Mouse (Mus musculus): ENCODE measurements around the gene Atraid. TPM values are rescaled to one million over a fixed set of nuclear protein-coding genes. Genes with fewer than 3 reads are reported as not detected.
"Not testable (repeated sequence)": the region's sequence is repeated elsewhere in the genome, so short reads cannot be mapped to it uniquely, and the experiment has no call there.

The Atraid gene
- total RNA-seq, 2 experiments from 2014 or later, result 72.4 to 77.2 TPM

DNA sequence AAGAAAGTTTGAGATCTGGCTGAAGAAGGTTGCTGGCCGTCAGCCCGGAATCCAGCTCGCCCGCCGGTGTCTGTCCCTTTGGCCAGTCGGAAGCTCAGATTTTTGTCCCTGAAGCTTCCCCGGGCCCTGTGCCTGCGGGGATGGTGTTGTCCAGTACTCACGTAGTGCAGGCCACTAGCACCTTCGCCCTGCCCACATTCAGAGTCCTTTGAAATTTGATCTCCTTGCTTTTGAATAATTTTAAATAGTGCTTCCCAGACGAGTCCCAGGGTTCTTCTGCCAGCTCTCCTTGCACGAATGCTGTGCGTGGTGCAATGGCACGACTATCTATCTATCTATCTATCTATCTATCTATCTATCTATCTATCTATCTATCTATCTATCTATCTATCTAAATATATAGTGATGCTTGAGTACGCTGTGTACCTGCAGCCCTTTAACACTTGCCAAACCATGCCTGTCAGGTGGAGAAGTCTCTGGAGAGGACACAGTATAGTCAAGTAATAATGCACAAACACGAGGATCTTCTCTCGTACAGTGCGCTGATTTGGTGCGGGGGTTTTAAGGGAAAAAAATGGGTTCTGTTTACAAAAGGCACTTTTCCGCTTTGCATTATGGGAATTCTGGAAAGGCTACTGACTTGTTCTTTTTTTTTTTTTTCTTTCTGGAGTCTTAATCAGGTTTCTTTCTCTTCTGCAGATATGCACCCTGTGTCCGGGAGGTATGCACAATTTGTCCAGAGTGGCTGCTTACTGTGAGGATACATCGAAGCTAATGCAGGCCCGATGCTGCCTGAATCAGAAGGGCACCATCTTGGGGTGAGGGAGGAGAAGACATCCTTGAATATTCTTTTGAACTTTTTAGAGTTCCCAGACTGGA lies 890 bp downstream of the Atraid start, which contains the start of gene Slc5a6:
Gene Slc5a6 (minus strand): TSS at position 162 of the 879 bp plus-strand sequence.
- intact Hi-C loops (cut with DNase I), result no loop called here
- peak; percentile 49 to 51 for DNase-seq (ENCODE audit: extremely low spot score in 1 of 2, low spot score in 2 of 2)

- intact Hi-C loops (cut with DNase I), result loop anchor here (5.0 kb wide), 1 partner anchor 103 kb away; the partner anchor contains the start of gene Cgref1
- DNase-seq (ENCODE audit: extremely low spot score in 1 of 2, low spot score in 2 of 2), result no peak
Observed at GRCm38 (mm10) chr5:31050427-31050826, 2.3 kb downstream of the Atraid start.

DNA sequence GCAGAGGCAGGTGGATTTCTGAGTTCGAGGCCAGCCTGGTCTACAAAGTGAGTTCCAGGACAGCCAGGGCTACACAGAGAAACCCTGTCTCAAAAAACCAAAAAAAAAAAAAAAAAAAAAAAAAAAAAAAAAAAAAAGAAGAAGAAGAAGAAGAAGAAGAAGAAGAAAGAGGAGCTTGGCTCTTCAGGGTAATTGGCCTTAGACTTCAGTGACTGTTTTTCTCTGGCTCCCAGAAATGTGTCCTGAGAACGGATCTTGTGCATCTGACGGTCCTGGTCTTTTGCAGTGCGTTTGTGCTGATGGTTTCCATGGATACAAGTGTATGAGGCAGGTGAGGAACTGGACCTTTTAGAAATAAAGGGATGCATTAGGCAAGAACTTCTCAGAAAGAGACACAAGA lies 5.6 kb downstream of the Atraid start:
- not testable (repeated sequence) for DNase-seq (ENCODE audit: extremely low spot score in 1 of 2, low spot score in 2 of 2)
- intact Hi-C loops (cut with DNase I), result loop anchor here (5.0 kb wide), 1 partner anchor 106 kb away; the partner anchor contains the start of gene Cgref1

DNA sequence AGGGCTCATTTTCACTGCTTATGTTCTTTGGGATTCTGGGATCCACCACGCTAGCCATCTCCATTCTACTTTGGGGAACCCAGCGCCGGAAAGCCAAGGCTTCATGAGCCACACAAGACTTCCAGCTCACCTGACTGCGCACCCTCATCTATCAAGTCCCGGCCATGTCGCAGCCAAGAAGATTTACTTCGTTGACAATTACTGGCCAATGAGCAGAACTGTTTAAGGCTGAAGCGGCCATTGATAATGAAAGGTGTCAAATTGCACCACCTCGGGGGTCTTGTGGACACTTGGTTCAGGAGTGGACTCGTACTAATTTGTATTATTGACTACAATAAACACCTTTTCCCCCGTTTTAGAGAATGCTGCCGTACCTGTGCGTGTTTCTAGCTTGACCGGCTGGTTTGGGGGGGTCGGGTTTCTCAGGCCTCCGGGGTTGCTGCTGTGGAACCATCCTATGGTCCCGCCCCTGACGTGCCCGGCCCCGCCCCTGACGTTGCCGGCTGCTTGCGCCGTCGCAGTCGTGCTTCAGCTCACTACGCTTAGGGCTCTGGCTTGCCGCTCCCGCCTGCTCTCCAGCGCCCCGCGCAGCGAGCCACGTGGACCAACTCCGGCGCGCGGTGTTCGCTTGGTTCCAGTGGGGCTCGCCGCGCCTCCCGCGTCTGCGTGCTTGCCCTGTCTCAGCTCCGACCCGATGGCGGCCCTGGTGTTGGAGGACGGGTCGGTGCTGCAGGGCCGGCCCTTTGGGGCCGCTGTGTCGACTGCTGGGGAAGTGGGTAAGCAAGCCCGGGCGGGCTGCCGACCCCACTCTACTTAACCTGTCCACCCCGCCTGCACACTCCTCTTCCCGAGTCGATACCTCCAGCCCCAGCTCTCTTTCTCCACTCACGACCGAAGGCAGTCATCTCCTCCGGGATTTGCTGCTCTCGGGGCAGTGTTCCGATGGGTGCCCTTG lies 6.4 kb downstream of the Atraid start, which contains the start of gene Cad:
Gene Cad (plus strand): TSS at position 520 of the 955 bp plus-strand sequence.
- peak; percentile 89 to 97 for DNase-seq (ENCODE audit: extremely low spot score in 1 of 2, low spot score in 2 of 2)
- intact Hi-C loops (cut with DNase I), result loop anchor here (5.0 kb wide), 1 partner anchor 107 kb away; the partner anchor contains the start of gene Cgref1

- no peak for DNase-seq (ENCODE audit: extremely low spot score in 1 of 2, low spot score in 2 of 2)
- intact Hi-C loops (cut with DNase I), result no loop called here
Observed at GRCm38 (mm10) chr5:31055216-31056140, 7.4 kb downstream of the Atraid start.

- no peak for DNase-seq (ENCODE audit: extremely low spot score in 1 of 2, low spot score in 2 of 2)
- intact Hi-C loops (cut with DNase I), result no loop called here
Observed at GRCm38 (mm10) chr5:31069810-31070209, 21.7 kb downstream of the Atraid start.

DNA sequence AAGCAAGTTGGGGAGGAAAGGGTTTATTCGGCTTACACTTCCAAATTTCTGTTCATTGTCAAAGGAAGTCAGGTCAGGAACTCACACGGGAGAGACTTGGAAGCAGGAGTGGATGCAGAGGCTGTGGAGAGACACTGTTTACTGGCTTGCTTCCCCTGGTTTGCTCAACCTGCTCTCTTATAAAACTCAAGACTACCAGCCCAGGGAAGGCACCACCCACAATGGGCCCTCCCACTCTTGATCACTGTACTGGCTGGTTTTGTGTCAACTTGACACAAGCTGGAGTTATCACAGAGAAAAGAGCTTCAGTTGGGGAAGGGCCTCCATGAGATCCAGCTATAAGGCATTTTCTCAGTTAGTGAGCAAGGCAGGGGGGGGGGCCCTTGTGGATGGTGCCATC lies 22.9 kb downstream of the Atraid start:
- no peak for DNase-seq (ENCODE audit: extremely low spot score in 1 of 2, low spot score in 2 of 2)

DNA sequence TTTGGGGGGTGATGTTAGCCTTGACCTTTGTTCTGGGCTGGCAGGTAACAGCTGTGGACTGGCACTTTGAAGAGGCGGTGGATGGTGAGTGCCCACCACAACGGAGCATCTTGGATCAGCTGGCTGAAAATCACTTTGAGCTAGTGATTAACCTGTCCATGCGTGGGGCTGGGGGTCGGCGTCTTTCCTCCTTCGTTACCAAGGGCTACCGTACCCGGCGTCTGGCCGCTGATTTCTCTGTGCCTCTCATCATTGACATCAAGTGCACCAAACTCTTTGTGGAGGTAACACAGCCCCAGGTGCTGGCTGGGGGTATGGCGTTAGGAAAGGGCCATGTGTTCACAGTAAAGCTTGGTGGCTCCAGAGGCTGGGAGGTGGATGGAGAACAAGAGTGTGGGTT lies 23.7 kb downstream of the Atraid start:
- no peak for DNase-seq (ENCODE audit: extremely low spot score in 1 of 2, low spot score in 2 of 2)
- intact Hi-C loops (cut with DNase I), result no loop called here

More for the DNA sequence above, 22.9 kb downstream of the Atraid start:
- intact Hi-C loops (cut with DNase I), result no loop called here

DNA sequence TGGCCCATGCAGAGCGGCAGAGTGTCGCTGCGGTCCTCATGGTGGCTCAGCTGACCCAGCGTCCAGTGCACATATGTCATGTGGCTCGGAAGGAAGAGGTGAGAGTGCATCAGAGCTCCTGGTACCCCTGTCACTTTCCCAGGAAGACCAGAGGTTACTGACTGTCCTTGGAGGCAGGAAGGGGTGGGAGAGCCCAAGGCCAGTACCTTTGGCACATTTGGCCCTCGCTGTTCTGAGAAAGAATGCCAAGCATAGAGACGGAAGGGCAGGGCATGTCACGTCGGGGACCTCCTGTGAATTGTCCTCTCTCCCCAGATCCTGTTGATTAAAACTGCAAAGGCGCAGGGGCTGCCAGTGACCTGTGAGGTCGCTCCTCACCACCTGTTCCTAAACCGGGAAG lies 25.1 kb downstream of the Atraid start:
- intact Hi-C loops (cut with DNase I), result no loop called here
- no peak for DNase-seq (ENCODE audit: extremely low spot score in 1 of 2, low spot score in 2 of 2)

DNA sequence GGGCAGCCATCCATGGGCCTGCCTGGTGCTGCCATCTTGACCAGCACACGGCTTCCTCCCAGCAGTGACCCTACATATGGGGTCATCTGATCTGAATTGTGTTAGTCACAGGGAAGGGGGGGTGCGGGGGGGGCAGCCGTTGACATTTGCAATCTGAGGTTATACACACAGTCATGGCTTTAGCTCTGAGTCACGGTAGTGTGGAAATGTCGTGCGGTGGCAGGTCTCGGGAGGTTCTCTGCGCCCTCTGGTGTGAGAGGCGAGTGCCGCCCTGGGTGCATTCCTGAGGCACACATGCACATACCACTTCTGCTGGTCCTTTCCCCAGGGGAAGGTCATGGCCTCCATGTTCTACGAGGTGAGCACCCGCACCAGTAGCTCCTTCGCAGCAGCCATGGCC lies 28.2 kb downstream of the Atraid start:
- DNase-seq (ENCODE audit: extremely low spot score in 1 of 2, low spot score in 2 of 2), result no peak
- intact Hi-C loops (cut with DNase I), result no loop called here

GRCm38 (mm10) chr5:31080059-31080794 lies 32.1 kb downstream of the Atraid start:
- intact Hi-C loops (cut with DNase I), result no loop called here
- peak; percentile 60 to 65 for DNase-seq (ENCODE audit: extremely low spot score in 1 of 2, low spot score in 2 of 2)

GRCm38 (mm10) chr5:31080795-31081164 lies 32.7 kb downstream of the Atraid start:
- intact Hi-C loops (cut with DNase I), result no loop called here
- DNase-seq (ENCODE audit: extremely low spot score in 1 of 2, low spot score in 2 of 2), result no peak

GRCm38 (mm10) chr5:31081386-31081785 lies 33.3 kb downstream of the Atraid start:
- peak; percentile 29 to 59 for DNase-seq (ENCODE audit: extremely low spot score in 1 of 2, low spot score in 2 of 2)
- intact Hi-C loops (cut with DNase I), result no loop called here

DNA sequence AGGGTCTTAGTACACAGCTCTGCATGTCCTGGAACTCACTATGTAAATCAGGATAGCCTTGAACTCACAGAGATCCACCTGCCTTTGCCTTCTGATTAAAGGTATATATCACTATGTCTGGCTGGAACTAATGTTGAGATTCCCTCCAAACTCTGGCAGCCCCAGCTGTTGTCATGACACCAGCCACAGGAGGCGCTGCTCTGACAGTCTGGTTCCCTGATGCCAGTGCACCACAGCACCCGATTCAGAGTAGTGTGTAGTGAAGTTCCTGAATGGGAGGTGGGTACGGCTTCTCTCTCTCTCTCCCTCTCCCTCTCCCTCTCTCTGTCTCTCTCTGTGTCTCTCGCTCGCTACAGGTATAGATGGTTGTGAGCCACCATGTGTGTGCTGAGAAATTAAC lies 34.2 kb downstream of the Atraid start:
- intact Hi-C loops (cut with DNase I), result no loop called here
- DNase-seq (ENCODE audit: extremely low spot score in 1 of 2, low spot score in 2 of 2), result peak; percentile 46 to 84

GRCm38 (mm10) chr5:31082935-31083625 lies 35.0 kb downstream of the Atraid start:
- DNase-seq (ENCODE audit: extremely low spot score in 1 of 2, low spot score in 2 of 2), result no peak

GRCm38 (mm10) chr5:31083949-31084348 lies 35.8 kb downstream of the Atraid start:
- DNase-seq (ENCODE audit: extremely low spot score in 1 of 2, low spot score in 2 of 2), result no peak
- intact Hi-C loops (cut with DNase I), result no loop called here

More at GRCm38 (mm10) chr5:31082935-31083625, 35.0 kb downstream of the Atraid start:
- intact Hi-C loops (cut with DNase I), result no loop called here

- peak in 1 of 2 experiments; percentile 33 for DNase-seq (ENCODE audit: extremely low spot score in 1 of 2, low spot score in 2 of 2)
- intact Hi-C loops (cut with DNase I), result no loop called here
Observed at GRCm38 (mm10) chr5:31086606-31087005, 38.5 kb downstream of the Atraid start.
